Mouse (Mus musculus) right cerebral cortex, postnatal 4 days (tissue): ENCODE data around the gene Gm20532.

Experiments
- DNase-seq: peaks from one replicate; pipeline ENCODE4 v3.0.0-alpha.2; 2022

Gm20532 gene

GRCm38 (mm10) chr2:26586294-26587043 lies at the start of gene Gm20532:
Gm20532 (plus strand) TSS chr2:26586639.
- peak; percentile 81 for DNase-seq

DNA sequence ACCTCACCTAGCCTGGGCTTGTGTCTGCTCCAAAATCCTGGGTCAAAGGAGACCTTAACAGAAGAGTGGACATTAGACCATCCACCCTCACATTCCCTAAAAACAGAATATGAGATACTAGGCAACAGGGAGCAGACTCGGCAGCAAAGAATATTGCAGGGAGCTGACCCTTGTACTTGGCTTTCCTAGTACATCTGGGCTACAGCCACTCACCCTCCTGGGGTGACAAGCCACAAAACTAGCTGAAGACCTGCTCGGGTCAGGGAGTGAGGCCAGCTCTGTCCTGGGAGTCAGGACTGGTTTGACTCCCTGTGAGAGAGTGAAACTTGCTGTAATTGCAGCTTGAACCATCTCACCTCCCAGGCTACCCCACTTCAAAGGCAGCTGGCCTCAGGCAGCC lies 46.9 kb upstream of the Gm20532 start:
- no peak for DNase-seq

GRCm38 (mm10) chr2:26540721-26541120 lies 45.7 kb upstream of the Gm20532 start:
- DNase-seq, result no peak

- peak; percentile 9 for DNase-seq
These were observed 45.1 kb upstream of the Gm20532 start for GRCm38 (mm10) chr2:26541258-26541910.

GRCm38 (mm10) chr2:26543155-26543554 lies 43.3 kb upstream of the Gm20532 start:
- no peak for DNase-seq

DNA sequence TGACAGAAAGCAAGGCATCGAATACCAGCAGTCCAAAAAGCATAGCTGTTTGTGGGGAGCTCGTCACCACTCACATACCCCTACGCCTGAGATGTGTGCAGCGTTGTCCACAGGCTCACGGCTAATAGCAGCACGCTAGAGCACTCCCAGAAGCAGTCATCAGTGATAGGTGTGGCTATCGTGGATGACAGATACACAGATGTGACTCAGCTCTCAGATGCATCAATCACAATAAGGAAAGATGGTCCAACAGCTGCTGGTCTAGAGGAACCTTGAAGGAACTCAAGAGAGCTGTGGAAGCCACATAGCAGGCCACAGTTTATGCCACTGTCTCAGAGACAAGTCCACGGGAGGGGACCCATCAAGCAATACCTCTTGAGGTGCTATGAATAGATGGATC lies 42.7 kb upstream of the Gm20532 start:
- DNase-seq, result no peak

DNA sequence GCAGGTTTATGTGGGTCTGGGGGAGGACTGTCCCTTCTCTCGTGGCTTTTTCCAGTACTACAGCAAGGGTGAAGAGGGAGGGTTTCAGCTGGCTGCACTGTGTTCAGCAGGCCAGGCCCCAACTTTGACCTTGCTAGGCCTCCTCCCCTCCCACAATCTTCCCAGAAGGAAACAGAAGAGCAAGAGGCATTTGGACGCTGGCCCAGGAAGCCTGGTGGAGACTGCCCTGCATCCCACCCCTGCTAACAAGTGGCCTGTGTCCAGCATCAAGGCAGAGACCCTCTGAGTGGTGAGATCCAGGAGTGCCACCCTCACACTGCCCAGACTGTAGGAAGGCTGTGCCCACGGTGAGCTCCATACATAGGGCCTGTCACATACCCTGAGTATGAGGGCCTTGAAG lies 42.2 kb upstream of the Gm20532 start:
- DNase-seq, result no peak

GRCm38 (mm10) chr2:26547481-26547880 lies 39.0 kb upstream of the Gm20532 start:
- DNase-seq, result no peak

GRCm38 (mm10) chr2:26549801-26550200 lies 36.6 kb upstream of the Gm20532 start:
- no peak for DNase-seq

GRCm38 (mm10) chr2:26550205-26550604 lies 36.2 kb upstream of the Gm20532 start:
- DNase-seq, result no peak

DNA sequence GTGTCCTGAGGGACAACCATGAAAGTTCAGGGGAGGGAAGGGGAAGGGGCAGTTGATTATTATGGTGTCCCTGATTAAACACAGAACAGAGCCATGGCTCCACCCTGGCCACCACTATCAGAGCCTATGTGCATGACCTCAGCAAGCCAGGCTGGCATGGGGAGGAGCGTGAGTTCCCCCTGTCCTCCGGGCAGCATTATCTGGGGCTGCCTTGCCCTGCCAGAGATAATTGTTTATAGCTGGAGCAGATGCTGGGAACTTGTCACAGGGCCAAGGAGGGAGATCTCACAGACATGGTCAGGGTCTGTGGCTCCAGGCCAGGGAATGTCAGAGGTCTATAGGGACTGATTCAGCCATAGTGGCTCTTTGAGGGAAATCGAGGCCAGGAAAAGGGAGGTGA lies 35.7 kb upstream of the Gm20532 start:
- no peak for DNase-seq

GRCm38 (mm10) chr2:26551446-26551845 lies 35.0 kb upstream of the Gm20532 start:
- no peak for DNase-seq

GRCm38 (mm10) chr2:26552066-26552465 lies 34.4 kb upstream of the Gm20532 start:
- no peak for DNase-seq

DNA sequence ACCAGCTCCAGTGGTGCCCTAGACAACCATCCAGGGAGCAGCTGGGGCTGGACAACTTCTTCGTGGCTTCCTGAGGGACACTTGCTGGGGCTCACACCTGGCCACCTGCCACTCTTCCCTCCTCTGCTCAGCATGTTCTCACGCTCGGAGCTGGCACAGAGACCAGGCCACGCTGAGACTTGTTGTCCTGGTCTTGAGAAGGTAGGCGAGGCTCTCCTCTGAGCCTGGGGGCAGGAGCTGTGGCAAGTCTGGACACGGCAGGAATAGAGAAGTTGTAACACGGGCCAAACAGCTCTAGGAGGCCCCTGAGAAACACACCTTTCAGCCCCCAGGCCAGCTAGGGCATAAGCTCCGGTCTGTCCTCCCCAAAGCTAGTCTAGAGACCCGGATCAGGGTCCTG lies 32.5 kb upstream of the Gm20532 start:
- no peak for DNase-seq

DNA sequence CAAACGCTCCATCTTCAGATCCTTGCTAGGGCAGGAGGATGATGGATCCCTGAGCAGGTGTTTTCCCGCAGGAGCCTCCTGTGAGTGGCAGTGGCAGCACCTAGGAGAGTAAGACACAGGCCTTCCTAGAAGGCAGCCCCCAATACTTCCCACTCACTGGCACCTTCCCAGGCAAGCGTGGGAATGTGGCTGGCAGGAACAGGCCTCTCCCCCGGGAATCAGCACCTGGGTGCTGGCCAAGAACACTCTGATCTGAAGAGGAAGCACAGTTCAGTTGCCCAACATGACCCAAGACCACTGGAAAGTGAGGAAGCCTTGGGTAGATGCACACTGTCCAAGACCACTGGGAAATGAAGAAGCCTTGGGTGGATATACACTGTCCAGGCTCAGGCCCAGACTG lies 31.4 kb upstream of the Gm20532 start:
- DNase-seq, result no peak

GRCm38 (mm10) chr2:26556535-26556993 lies 29.9 kb upstream of the Gm20532 start:
- no peak for DNase-seq

DNA sequence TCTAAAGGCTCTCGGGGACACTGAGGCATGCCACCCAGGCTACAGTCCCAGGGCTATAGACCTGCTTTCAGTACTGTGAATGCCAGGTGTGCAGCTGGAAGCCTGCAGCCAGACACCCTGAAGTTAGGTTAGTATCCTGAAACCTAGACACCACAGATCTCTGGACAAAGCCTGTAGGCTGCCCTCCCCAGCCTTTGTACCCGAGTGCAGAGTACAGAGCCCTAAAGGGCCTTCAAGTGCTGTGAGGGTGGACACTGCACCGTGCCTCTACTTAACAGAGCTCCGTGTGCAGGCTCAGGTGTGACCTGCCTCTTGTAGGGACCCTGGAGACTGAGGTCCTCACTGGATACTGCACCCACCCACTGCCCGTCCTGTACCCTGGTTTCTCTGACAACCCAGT lies 25.9 kb upstream of the Gm20532 start:
- no peak for DNase-seq

- DNase-seq, result no peak
These were observed 25.0 kb upstream of the Gm20532 start for GRCm38 (mm10) chr2:26561351-26562016.

- DNase-seq, result peak; percentile 19
These were observed 20.2 kb upstream of the Gm20532 start for GRCm38 (mm10) chr2:26566221-26566620.

DNA sequence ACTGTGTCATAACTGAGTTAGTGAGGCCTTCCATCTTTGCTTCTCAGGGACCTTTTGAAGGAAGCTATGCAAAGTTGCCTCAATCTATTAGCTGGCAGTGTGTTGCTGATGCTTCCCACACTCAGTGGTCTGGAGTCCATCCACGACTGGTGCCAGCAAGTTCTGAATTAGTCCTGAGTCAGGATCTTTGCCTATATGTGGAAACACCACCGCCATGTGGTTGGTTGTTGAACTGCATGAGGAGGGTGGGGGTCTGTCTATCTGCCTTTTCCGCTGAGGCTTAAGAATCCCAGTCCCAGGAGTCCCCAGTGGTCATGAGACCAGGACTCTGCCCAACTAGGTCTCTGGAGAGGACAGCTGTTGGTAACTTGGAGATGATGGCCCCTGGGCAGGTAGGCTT lies 16.4 kb upstream of the Gm20532 start:
- DNase-seq, result peak; percentile 69

GRCm38 (mm10) chr2:26571400-26571799 lies 15.0 kb upstream of the Gm20532 start:
- DNase-seq, result no peak

DNA sequence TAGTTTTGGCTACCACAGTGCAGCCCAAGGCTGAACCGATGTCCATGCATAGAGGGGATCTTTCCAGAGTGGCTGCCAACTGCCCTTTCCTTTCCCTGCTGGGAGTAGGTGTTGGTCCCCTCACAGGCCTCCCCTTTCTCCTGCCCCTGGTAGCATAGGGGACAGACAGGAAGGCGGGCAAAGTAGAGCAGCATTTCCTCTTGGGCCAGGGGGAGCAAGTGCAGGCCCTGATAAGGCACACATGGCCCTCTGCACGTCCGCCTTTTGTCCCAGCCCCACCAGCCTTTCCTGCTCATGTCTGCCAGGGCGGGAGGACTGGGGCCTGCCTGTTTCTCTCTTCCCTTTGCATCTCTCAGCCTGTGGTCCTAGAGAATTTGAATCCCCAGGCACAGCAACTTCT lies 14.6 kb upstream of the Gm20532 start:
- no peak for DNase-seq

GRCm38 (mm10) chr2:26573396-26573795 lies 13.0 kb upstream of the Gm20532 start:
- DNase-seq, result peak; percentile 13

DNA sequence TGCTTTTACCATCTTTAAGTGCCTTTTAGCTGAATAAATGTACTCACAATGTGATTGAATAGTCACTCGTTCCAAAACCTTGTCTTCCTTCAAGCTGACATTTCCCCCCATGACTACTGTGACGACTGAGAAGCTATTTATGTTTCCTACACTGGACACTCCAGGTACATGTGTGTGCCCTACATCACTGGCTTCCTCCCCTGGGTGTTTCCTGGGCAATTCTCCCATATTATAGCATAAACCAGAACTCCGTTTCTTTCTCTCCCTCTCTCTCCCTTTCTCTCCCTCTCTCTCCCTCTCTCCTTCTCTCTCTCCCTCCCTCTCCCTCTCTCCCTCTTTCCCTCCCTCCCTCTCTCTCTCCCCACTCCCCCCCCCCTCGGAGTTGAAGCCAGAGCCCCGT lies 12.6 kb upstream of the Gm20532 start:
- DNase-seq, result no peak
